Mouse (Mus musculus) liver, postnatal 0 days (tissue): ENCODE results near the gene Anapc13.

Source experiments
- CTCF ChIP-seq: sonication (generic); IDR thresholded peaks from 2 replicates; pipeline ENCODE4 v1.5.1; 2016; ENCODE audit warnings: antibody characterized with exemption, low read depth
- EP300 ChIP-seq: IDR thresholded peaks from 2 replicates; pipeline ENCODE4 v1.6.1; 2016; ENCODE audit warnings: antibody characterized with exemption, low read depth, mild to moderate bottlenecking

- TF ChIP-seq CTCF (no peak), EP300 (no peak)
These were observed 30.4 kb downstream of the Anapc13 start for GRCm38 (mm10) chr9:102656355-102657095.
